Mouse (Mus musculus): ENCODE results near the gene Arl6ip6. TPM values are rescaled to one million over a fixed set of nuclear protein-coding genes. Genes with fewer than 3 reads are reported as not detected.

Gene Arl6ip6
- 38.3 and 41.6 TPM in 2 replicates for polyA plus RNA-seq (2015; fragmentation: Nextera tagmentation; extraction: Ambion mirVana)

DNA sequence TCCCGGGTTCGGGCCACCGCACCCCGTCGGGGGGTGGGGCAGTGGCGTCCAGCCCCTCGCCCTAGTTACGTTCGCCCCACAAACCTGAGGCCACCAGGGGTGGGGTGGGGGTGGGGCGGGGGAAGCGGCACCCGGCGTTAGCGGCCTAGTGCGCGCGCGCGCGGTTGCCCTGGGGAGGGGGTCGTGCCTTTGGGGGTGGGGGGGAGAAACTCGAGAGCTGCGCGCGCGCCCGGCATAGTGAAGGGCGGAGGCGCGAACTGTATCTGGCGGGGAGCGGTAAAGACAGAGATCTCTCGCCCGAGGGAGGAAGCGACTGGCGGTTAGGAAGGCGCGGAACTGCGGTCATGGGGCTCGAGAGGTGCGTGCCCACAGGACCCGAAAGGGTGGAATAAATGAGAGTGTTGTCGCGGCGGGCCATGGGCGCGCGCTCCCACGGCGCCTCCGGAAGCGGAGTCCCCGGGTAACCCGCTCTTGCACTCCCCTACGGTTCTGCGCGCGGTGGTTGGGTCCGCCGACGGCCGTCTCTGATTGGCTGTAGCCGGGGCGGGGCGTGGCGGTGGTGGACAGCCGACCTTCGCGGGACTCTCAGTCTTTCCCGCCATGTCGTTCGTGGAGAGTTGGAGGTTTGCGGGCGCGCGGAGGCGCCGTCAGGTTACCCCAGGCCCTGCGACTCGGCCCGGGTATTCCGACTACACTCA, at the start of gene Arl6ip6:
Arl6ip6 (plus strand) TSS at position 204 of the 698 bp plus-strand sequence.
- Histone ChIP-seq H3K9ac (ENCODE audit: low read length) (peak within 1 kb of the TSS; percentile 89), H3K4me2 (ENCODE audit: low read depth, low read length) (peak within 1 kb of the TSS; percentile 75), H3K27me3 (ENCODE audit: control insufficient read depth, insufficient read depth, low read length) (no peaks in the 10 kb centered on the region), H3K36me3 (ENCODE audit: control insufficient read depth, insufficient read depth, low read length) (0 out of 2 replicates have a peak, but pooled peaks cover 6% of the 10 kb centered on the region), H3K9me3 (replicated peaks; ENCODE audit: control insufficient read depth, low read length) (no peaks in the 10 kb centered on the region), H3K27ac (ENCODE audit: low read length) (peak within 1 kb of the TSS; percentile 98), H3K4me1 (ENCODE audit: control insufficient read depth, insufficient read depth, low read length) (peaks cover 6% of the 10 kb centered on the region), H3K4me3 (replicated peaks; ENCODE audit: low read length) (peak within 1 kb of the TSS; percentile 93)
- under 1% methylated on average over 81 of the region's 82 CpGs for WGBS
- ATAC-seq (ENCODE audit: insufficient read depth, low FRiP score): peak; percentile 90

DNA sequence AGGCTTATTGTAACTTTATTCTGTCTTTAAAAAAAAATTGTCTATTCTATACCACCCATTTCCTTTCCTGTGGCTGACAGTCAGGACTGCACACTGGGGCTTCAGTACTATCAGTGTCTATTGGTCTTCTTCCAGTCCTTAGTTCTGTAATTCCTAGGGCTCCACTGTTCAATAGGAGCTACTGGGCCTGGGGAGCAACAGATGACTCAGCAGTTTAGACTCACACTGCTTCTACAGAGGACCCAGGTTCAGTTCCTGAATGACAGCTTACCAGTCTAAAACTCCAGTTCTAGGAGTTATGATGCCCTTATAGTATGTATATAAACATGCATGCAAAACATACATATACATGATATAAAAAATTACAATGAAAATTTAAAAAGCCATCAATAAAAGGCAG, 44.7 kb upstream of the Arl6ip6 start:
- Histone ChIP-seq H3K4me2 (ENCODE audit: low read depth, low read length) (no peak overlapping the region), H3K4me1 (ENCODE audit: control insufficient read depth, insufficient read depth, low read length) (no peaks in the 10 kb centered on the region), H3K9ac (ENCODE audit: low read length) (no peak overlapping the region), H3K27me3 (ENCODE audit: control insufficient read depth, insufficient read depth, low read length) (no peaks in the 10 kb centered on the region), H3K36me3 (ENCODE audit: control insufficient read depth, insufficient read depth, low read length) (peaks cover 10% of the 10 kb centered on the region; the same call in 1 of the 2 replicates), H3K9me3 (replicated peaks; ENCODE audit: control insufficient read depth, low read length) (no peaks in the 10 kb centered on the region), H3K4me3 (replicated peaks; ENCODE audit: low read length) (no peak overlapping the region), H3K27ac (ENCODE audit: low read length) (no peak overlapping the region)
- no peak for ATAC-seq (ENCODE audit: insufficient read depth, low FRiP score)

DNA sequence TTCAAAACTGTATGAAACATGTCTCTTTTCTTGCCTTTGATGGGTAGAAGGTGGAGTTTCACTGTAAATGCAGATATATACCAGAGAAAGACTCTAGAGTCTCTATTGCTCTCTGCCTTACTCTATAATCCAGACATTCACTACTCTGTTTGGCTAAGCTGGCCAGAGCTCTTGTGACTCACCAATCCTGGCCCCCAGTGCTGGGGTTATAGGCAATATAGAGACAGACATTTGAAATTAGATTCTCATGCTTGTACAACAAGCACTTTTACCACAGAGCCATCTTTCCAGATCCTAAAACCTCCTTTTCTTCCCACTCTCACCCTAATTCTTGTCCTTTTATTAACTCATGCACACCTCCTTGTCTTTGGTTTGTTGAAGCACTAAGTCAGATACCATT, 17.6 kb upstream of the Arl6ip6 start:
- Histone ChIP-seq H3K27ac (ENCODE audit: low read length) (no peak overlapping the region), H3K36me3 (ENCODE audit: control insufficient read depth, insufficient read depth, low read length) (no peaks in the 10 kb centered on the region), H3K4me3 (replicated peaks; ENCODE audit: low read length) (no peak overlapping the region), H3K4me1 (ENCODE audit: control insufficient read depth, insufficient read depth, low read length) (no peaks in the 10 kb centered on the region), H3K4me2 (ENCODE audit: low read depth, low read length) (no peak overlapping the region), H3K9me3 (replicated peaks; ENCODE audit: control insufficient read depth, low read length) (no peaks in the 10 kb centered on the region), H3K9ac (ENCODE audit: low read length) (no peak overlapping the region), H3K27me3 (ENCODE audit: control insufficient read depth, insufficient read depth, low read length) (no peaks in the 10 kb centered on the region)
- ATAC-seq (ENCODE audit: insufficient read depth, low FRiP score): no peak

DNA sequence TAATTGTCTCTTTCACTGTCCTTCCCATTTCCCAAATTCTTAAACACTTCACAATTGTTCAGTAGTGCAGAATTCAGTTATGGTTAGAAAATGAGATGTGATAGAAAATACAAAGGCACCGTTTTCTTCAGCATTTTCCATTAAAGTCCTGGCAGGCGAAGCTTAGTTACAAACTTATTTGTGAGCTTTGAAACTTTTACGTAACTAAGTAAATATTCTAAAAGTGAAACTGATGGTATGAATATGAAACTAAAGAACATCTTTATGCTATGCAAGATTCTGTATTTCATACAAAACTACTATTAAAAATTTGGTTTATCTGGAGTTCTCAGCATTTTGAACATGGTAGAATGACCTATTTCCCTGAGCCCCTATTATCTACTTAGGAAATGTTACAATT, 12.6 kb upstream of the Arl6ip6 start:
- ATAC-seq (ENCODE audit: insufficient read depth, low FRiP score): no peak
- WGBS: 87% methylated on average over 3 of the region's 3 CpGs
- no peak overlapping the region for H3K4me3 ChIP-seq (replicated peaks; ENCODE audit: low read length)

DNA sequence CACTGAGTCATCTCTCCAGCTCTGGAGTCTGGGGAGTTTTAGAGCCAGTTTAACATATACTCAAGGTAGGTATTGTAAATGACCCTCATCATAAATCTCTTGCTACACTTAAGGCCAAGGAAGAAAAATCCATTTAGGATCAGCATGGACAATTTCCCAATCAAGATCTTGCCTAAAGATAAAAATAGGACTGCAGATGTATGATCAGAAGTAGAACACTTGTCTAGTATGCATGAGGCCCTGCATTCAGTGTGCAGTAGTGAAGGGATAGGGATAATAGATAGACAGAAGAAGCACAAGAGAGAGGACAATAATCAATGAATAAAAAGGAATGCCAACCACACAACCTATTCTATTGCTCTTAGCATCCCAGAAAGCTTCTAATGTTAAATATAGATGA, 11.7 kb upstream of the Arl6ip6 start:
- peaks cover 3% of the 10 kb centered on the region; the same call in 1 of the 2 replicates for H3K4me1 ChIP-seq (ENCODE audit: control insufficient read depth, insufficient read depth, low read length)
- no peak for ATAC-seq (ENCODE audit: insufficient read depth, low FRiP score)
- H3K4me2 ChIP-seq (ENCODE audit: low read depth, low read length): no peak overlapping the region

More for the DNA sequence above, 12.6 kb upstream of the Arl6ip6 start:
- no peaks in the 10 kb centered on the region for H3K9me3 ChIP-seq (replicated peaks; ENCODE audit: control insufficient read depth, low read length)
- H3K4me1 ChIP-seq (ENCODE audit: control insufficient read depth, insufficient read depth, low read length): peaks cover 3% of the 10 kb centered on the region; the same call in 1 of the 2 replicates
- no peak overlapping the region for H3K4me2 ChIP-seq (ENCODE audit: low read depth, low read length)
- no peaks in the 10 kb centered on the region for H3K36me3 ChIP-seq (ENCODE audit: control insufficient read depth, insufficient read depth, low read length)
- H3K27ac ChIP-seq (ENCODE audit: low read length): no peak overlapping the region
- H3K27me3 ChIP-seq (ENCODE audit: control insufficient read depth, insufficient read depth, low read length): no peaks in the 10 kb centered on the region
- no peak overlapping the region for H3K9ac ChIP-seq (ENCODE audit: low read length)

DNA sequence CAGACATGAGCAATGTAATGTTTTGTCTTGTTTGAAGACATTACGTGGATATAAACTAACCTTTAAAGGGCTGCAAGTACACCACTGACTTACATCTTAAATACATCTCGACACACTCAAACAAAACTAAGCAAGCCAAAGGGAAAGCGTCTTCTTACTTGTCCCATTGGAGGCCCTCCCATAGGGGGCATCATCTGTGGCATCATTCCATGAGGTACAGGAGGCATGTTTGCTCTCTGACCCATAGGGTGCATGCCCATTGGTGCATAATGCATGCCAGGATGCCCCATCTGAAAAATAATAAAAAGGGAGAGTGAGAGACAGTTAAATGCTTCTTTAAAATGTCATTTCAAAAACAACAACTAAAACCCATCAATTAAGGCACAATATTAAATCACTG, 1.7 kb upstream of the Arl6ip6 start:
- 70% methylated on average over 3 of the region's 3 CpGs for WGBS
- Histone ChIP-seq H3K27ac (ENCODE audit: low read length) (no peak overlapping the region), H3K4me2 (ENCODE audit: low read depth, low read length) (peak overlapping the region; percentile 69), H3K9ac (ENCODE audit: low read length) (no peak overlapping the region), H3K36me3 (ENCODE audit: control insufficient read depth, insufficient read depth, low read length) (no peaks in the 10 kb centered on the region), H3K4me1 (ENCODE audit: control insufficient read depth, insufficient read depth, low read length) (peaks cover 6% of the 10 kb centered on the region), H3K4me3 (replicated peaks; ENCODE audit: low read length) (peak overlapping the region; percentile 93; the same call in 1 of the 2 replicates), H3K9me3 (replicated peaks; ENCODE audit: control insufficient read depth, low read length) (no peaks in the 10 kb centered on the region), H3K27me3 (ENCODE audit: control insufficient read depth, insufficient read depth, low read length) (no peaks in the 10 kb centered on the region)
- no peak for ATAC-seq (ENCODE audit: insufficient read depth, low FRiP score)

More for the DNA sequence above, 11.7 kb upstream of the Arl6ip6 start:
- Histone ChIP-seq H3K27ac (ENCODE audit: low read length) (no peak overlapping the region), H3K27me3 (ENCODE audit: control insufficient read depth, insufficient read depth, low read length) (no peaks in the 10 kb centered on the region), H3K9ac (ENCODE audit: low read length) (no peak overlapping the region), H3K9me3 (replicated peaks; ENCODE audit: control insufficient read depth, low read length) (no peaks in the 10 kb centered on the region), H3K36me3 (ENCODE audit: control insufficient read depth, insufficient read depth, low read length) (no peaks in the 10 kb centered on the region), H3K4me3 (replicated peaks; ENCODE audit: low read length) (no peak overlapping the region)

DNA sequence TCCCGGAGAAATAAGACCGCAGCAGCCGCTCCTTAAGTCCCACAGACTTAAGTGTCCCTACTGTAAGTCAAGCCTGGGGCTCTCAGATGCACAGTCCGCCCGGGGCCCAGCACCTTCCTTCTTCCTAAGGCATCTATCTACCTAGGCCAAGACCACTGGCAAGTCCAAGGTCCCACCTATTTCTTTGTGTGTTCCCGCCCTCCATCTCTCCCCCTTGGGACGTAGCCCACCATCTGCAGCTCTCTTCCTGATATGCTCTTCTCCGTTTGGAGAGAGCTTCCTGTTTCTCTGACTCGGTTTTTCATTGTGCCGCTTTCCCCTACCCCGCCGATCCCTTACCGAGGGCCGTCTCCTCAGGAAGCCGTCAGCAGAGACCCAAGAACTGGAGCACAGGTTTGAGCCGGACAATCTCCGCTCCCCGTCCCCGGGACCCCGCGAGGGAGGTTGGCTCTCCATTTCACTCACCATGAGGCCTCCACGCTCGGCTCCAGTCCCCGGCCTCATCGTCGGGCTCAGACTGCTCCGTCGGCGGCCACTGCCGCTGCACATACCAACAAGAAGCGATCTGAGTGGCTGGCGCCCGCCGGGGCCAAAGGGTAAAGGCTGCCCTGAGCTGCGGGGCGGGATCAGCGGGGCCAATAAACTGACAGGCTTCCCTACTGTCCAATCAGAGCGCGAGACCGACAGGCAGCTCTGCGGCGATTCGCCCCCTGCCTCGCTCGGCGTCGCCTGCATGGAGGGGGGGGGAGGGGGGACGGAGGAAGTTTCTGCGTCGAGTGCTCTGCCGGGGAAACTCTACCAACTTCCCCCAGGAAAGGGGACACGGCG, 628 bp upstream of the Arl6ip6 start, which contains the start of gene Prpf40a:
Prpf40a (minus strand) TSS at position 601 of the 828 bp plus-strand sequence.
- peak; percentile 98 for ATAC-seq (ENCODE audit: insufficient read depth, low FRiP score)
- Histone ChIP-seq H3K36me3 (ENCODE audit: control insufficient read depth, insufficient read depth, low read length) (0 out of 2 replicates have a peak, but pooled peaks cover 4% of the 10 kb centered on the region), H3K9ac (ENCODE audit: low read length) (peak within 1 kb of the TSS; percentile 89), H3K27me3 (ENCODE audit: control insufficient read depth, insufficient read depth, low read length) (no peaks in the 10 kb centered on the region), H3K4me1 (ENCODE audit: control insufficient read depth, insufficient read depth, low read length) (peaks cover 6% of the 10 kb centered on the region), H3K27ac (ENCODE audit: low read length) (peak within 1 kb of the TSS; percentile 98), H3K4me3 (replicated peaks; ENCODE audit: low read length) (peak within 1 kb of the TSS; percentile 93), H3K4me2 (ENCODE audit: low read depth, low read length) (peak within 1 kb of the TSS; percentile 75), H3K9me3 (replicated peaks; ENCODE audit: control insufficient read depth, low read length) (no peaks in the 10 kb centered on the region)
- under 1% methylated on average over 53 of the region's 53 CpGs for WGBS

DNA sequence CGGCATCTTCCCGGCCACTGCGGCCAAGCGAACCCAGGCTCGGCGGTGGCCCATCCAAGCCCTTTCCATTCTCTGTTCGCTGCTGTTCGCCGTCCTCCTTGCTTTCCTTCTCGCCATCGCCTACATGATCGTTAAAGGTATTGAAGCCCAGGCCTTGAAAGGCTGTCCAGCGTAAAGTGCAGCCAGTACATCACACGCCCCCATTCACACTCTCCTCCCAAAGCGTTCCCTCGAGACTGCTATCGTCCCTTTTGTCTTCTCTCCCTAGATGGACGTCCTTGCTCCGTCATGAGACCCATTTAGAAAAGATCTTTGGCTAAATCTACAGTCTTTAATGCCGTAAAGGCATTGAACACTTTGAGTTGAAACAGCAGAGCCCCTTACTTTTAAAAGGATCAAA, 860 bp downstream of the Arl6ip6 start:
- Histone ChIP-seq H3K9me3 (replicated peaks; ENCODE audit: control insufficient read depth, low read length) (no peaks in the 10 kb centered on the region), H3K4me2 (ENCODE audit: low read depth, low read length) (peak overlapping the region; percentile 75), H3K27me3 (ENCODE audit: control insufficient read depth, insufficient read depth, low read length) (no peaks in the 10 kb centered on the region), H3K27ac (ENCODE audit: low read length) (peak overlapping the region; percentile 98), H3K4me1 (ENCODE audit: control insufficient read depth, insufficient read depth, low read length) (peaks cover 6% of the 10 kb centered on the region), H3K4me3 (replicated peaks; ENCODE audit: low read length) (peak overlapping the region; percentile 93), H3K36me3 (ENCODE audit: control insufficient read depth, insufficient read depth, low read length) (0 out of 2 replicates have a peak, but pooled peaks cover 6% of the 10 kb centered on the region), H3K9ac (ENCODE audit: low read length) (peak overlapping the region; percentile 89)
- WGBS: 0% methylated on average over 20 of the region's 20 CpGs
- no peak for ATAC-seq (ENCODE audit: insufficient read depth, low FRiP score)

DNA sequence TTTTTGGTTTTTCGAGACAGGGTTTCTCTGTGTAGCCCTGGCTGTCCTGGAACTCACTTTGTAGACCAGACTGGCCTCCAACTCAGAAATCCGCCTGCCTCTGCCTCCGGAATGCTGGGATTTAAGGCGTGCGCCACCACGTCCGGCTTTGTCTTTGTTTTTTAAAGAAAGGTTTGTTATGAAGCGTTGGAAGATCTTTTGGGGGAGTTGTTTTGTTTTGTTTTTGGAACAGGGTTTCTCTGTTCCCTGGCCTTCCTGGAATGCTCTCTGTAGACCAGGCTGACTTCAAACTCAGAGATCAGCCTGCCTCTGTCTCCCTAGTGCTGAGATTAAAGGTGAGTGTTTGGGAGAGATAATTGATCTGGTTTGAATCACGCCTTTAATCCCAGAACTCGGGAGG, 4.9 kb downstream of the Arl6ip6 start:
- Histone ChIP-seq H3K27me3 (ENCODE audit: control insufficient read depth, insufficient read depth, low read length) (no peaks in the 10 kb centered on the region), H3K4me2 (ENCODE audit: low read depth, low read length) (no peak overlapping the region), H3K36me3 (ENCODE audit: control insufficient read depth, insufficient read depth, low read length) (0 out of 2 replicates have a peak, but pooled peaks cover 6% of the 10 kb centered on the region), H3K9me3 (replicated peaks; ENCODE audit: control insufficient read depth, low read length) (no peaks in the 10 kb centered on the region), H3K9ac (ENCODE audit: low read length) (no peak overlapping the region), H3K27ac (ENCODE audit: low read length) (no peak overlapping the region), H3K4me1 (ENCODE audit: control insufficient read depth, insufficient read depth, low read length) (no peaks in the 10 kb centered on the region), H3K4me3 (replicated peaks; ENCODE audit: low read length) (no peak overlapping the region)
- WGBS: 92% methylated on average over 10 of the region's 10 CpGs
- ATAC-seq (ENCODE audit: insufficient read depth, low FRiP score): no peak
